Mouse (Mus musculus) lung, adult 2 months (tissue): ENCODE measurements around the gene Rnf182.

Experiments
- CTCF ChIP-seq: fragments of 200-500 bp; IDR thresholded peaks from 2 replicates; pipeline ENCODE4 v1.5.1; 2011; ENCODE audit warnings: mild to moderate bottlenecking, low read length, control low read depth; ENCODE audit not compliant: insufficient read depth
- POLR2A ChIP-seq: fragments of 200-500 bp; IDR thresholded peaks from 2 replicates; pipeline ENCODE4 v1.6.1; 2011; ENCODE audit warnings: low read depth, mild to moderate bottlenecking, control low read depth, low read length, borderline replicate concordance; ENCODE audit errors: extremely low read depth

DNA sequence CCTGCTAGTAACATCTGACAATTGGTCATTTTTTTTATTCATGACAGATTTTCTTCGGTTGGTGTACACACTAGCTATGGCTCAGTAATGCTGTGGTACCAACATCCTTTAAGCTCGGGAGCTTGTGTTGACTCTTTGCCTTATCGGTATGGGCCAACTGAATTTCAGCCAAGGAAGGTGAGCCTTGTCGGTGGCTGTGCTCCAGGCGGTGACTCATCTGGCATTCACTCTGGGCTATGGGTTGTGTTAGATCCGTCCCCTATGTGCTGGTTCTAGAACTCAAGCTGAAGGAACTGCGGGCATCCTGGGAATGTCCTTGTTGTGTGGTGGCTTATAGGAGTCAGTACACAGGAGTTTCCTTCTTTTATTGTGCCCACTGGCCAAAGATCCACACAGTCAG is 14.3 kb downstream of the Rnf182 start:
- TF ChIP-seq CTCF (no peak), POLR2A (no peak)
